Mouse (Mus musculus): ENCODE results near the gene Il5ra. TPM values are rescaled to one million over a fixed set of nuclear protein-coding genes. Genes with fewer than 3 reads are reported as not detected.

The Il5ra gene
- 0.79 and 1.1 TPM in 2 replicates for polyA plus RNA-seq (2012; rRNA removed)

- Histone ChIP-seq H3K36me3 (ENCODE audit: control insufficient read depth, insufficient read depth, low read length) (no peaks in the 10 kb centered on the region), H3K4me3 (ENCODE audit: extremely low read depth, insufficient read depth, insufficient read length) (peak within 1 kb of the TSS; percentile 22), H3K27me3 (ENCODE audit: control insufficient read depth, insufficient read depth, low read length) (no peaks in the 10 kb centered on the region), H3K4me1 (ENCODE audit: control insufficient read depth, insufficient read depth, insufficient read length) (peaks cover 10% of the 10 kb centered on the region), H3K27ac (ENCODE audit: insufficient read depth, low read length) (peak within 1 kb of the TSS; percentile 72)
- DNase-seq (ENCODE audit: low read depth in 1 of 2, low spot score in 2 of 2), result no peak
- WGBS, result 8% methylated on average over 6 of the region's 6 CpGs
- TF ChIP-seq POLR2A (IDR thresholded peaks at IDR 0.05; ENCODE audit: low read depth, low read length) (no peak; the same call in 1 of the 2 replicates), CTCF (IDR thresholded peaks at IDR 0.05; ENCODE audit: extremely low read depth, insufficient read depth, insufficient read length, insufficient replicate concordance) (no peak)
Observed at GRCm38 (mm10) chr6:106748887-106749388, at the start of gene Il5ra. Il5ra (minus strand) TSS chr6:106749037.

- peak overlapping the region; percentile 44 for H3K4me3 ChIP-seq (ENCODE audit: extremely low read depth, insufficient read depth, insufficient read length)
- 37% methylated on average over 13 of the region's 13 CpGs for WGBS
- peaks cover 6% of the 10 kb centered on the region; the same call in 1 of the 2 replicates for H3K4me1 ChIP-seq (ENCODE audit: control insufficient read depth, insufficient read depth, insufficient read length)
- TF ChIP-seq POLR2A (IDR thresholded peaks at IDR 0.05; ENCODE audit: low read depth, low read length), result no peak
- TF ChIP-seq CTCF (IDR thresholded peaks at IDR 0.05; ENCODE audit: extremely low read depth, insufficient read depth, insufficient read length, insufficient replicate concordance), result no peak
- peak overlapping the region; percentile 77 for H3K27ac ChIP-seq (ENCODE audit: insufficient read depth, low read length)
- peaks cover 18% of the 10 kb centered on the region for H3K36me3 ChIP-seq (ENCODE audit: control insufficient read depth, insufficient read depth, low read length)
- H3K27me3 ChIP-seq (ENCODE audit: control insufficient read depth, insufficient read depth, low read length), result no peaks in the 10 kb centered on the region
- peak in 1 of 2 experiments; percentile 19 for DNase-seq (ENCODE audit: low read depth in 1 of 2, low spot score in 2 of 2)
Observed at GRCm38 (mm10) chr6:106794094-106794814, 45.4 kb upstream of the Il5ra start.

GRCm38 (mm10) chr6:106793621-106794020 lies 44.8 kb upstream of the Il5ra start:
- DNase-seq (ENCODE audit: low read depth in 1 of 2, low spot score in 2 of 2), result no peak
- 76% methylated on average over 10 of the region's 10 CpGs for WGBS
- Histone ChIP-seq H3K27ac (ENCODE audit: insufficient read depth, low read length) (peak overlapping the region; percentile 77), H3K4me3 (ENCODE audit: extremely low read depth, insufficient read depth, insufficient read length) (peak overlapping the region; percentile 44), H3K36me3 (ENCODE audit: control insufficient read depth, insufficient read depth, low read length) (peaks cover 21% of the 10 kb centered on the region), H3K4me1 (ENCODE audit: control insufficient read depth, insufficient read depth, insufficient read length) (peaks cover 3% of the 10 kb centered on the region; the same call in 1 of the 2 replicates), H3K27me3 (ENCODE audit: control insufficient read depth, insufficient read depth, low read length) (no peaks in the 10 kb centered on the region)
- TF ChIP-seq POLR2A (IDR thresholded peaks at IDR 0.05; ENCODE audit: low read depth, low read length), result no peak
- TF ChIP-seq CTCF (IDR thresholded peaks at IDR 0.05; ENCODE audit: extremely low read depth, insufficient read depth, insufficient read length, insufficient replicate concordance), result no peak

- H3K27me3 ChIP-seq (ENCODE audit: control insufficient read depth, insufficient read depth, low read length), result no peaks in the 10 kb centered on the region
- TF ChIP-seq POLR2A (IDR thresholded peaks at IDR 0.05; ENCODE audit: low read depth, low read length), result no peak
- TF ChIP-seq CTCF (IDR thresholded peaks at IDR 0.05; ENCODE audit: extremely low read depth, insufficient read depth, insufficient read length, insufficient replicate concordance), result no peak
- peaks cover 21% of the 10 kb centered on the region for H3K36me3 ChIP-seq (ENCODE audit: control insufficient read depth, insufficient read depth, low read length)
- no peak overlapping the region for H3K4me3 ChIP-seq (ENCODE audit: extremely low read depth, insufficient read depth, insufficient read length)
- H3K4me1 ChIP-seq (ENCODE audit: control insufficient read depth, insufficient read depth, insufficient read length), result no peaks in the 10 kb centered on the region
- 66% methylated on average over 7 of the region's 7 CpGs for WGBS
- peak overlapping the region; percentile 14 for H3K27ac ChIP-seq (ENCODE audit: insufficient read depth, low read length)
- DNase-seq (ENCODE audit: low read depth in 1 of 2, low spot score in 2 of 2), result no peak
Observed at GRCm38 (mm10) chr6:106793088-106793487, 44.3 kb upstream of the Il5ra start.

- 80% methylated on average over 5 of the region's 5 CpGs for WGBS
- no peak overlapping the region for H3K4me3 ChIP-seq (ENCODE audit: extremely low read depth, insufficient read depth, insufficient read length)
- no peaks in the 10 kb centered on the region for H3K4me1 ChIP-seq (ENCODE audit: control insufficient read depth, insufficient read depth, insufficient read length)
- H3K36me3 ChIP-seq (ENCODE audit: control insufficient read depth, insufficient read depth, low read length), result peaks cover 22% of the 10 kb centered on the region
- TF ChIP-seq CTCF (IDR thresholded peaks at IDR 0.05; ENCODE audit: extremely low read depth, insufficient read depth, insufficient read length, insufficient replicate concordance) (no peak), POLR2A (IDR thresholded peaks at IDR 0.05; ENCODE audit: low read depth, low read length) (no peak)
- DNase-seq (ENCODE audit: low read depth in 1 of 2, low spot score in 2 of 2), result no peak
- H3K27me3 ChIP-seq (ENCODE audit: control insufficient read depth, insufficient read depth, low read length), result no peaks in the 10 kb centered on the region
- 0 out of 2 replicates have a peak overlapping the region, but pooled peaks have one; percentile 46 for H3K27ac ChIP-seq (ENCODE audit: insufficient read depth, low read length)
Observed at GRCm38 (mm10) chr6:106792486-106792885, 43.6 kb upstream of the Il5ra start.

GRCm38 (mm10) chr6:106791429-106791828 lies 42.6 kb upstream of the Il5ra start:
- no peak for TF ChIP-seq CTCF (IDR thresholded peaks at IDR 0.05; ENCODE audit: extremely low read depth, insufficient read depth, insufficient read length, insufficient replicate concordance)
- no peak for TF ChIP-seq POLR2A (IDR thresholded peaks at IDR 0.05; ENCODE audit: low read depth, low read length)
- Histone ChIP-seq H3K4me3 (ENCODE audit: extremely low read depth, insufficient read depth, insufficient read length) (no peak overlapping the region), H3K27ac (ENCODE audit: insufficient read depth, low read length) (no peak overlapping the region), H3K4me1 (ENCODE audit: control insufficient read depth, insufficient read depth, insufficient read length) (no peaks in the 10 kb centered on the region), H3K27me3 (ENCODE audit: control insufficient read depth, insufficient read depth, low read length) (no peaks in the 10 kb centered on the region), H3K36me3 (ENCODE audit: control insufficient read depth, insufficient read depth, low read length) (peaks cover 25% of the 10 kb centered on the region)
- no peak for DNase-seq (ENCODE audit: low read depth in 1 of 2, low spot score in 2 of 2)
- WGBS, result 69% methylated on average over 8 of the region's 8 CpGs

- H3K4me3 ChIP-seq (ENCODE audit: extremely low read depth, insufficient read depth, insufficient read length), result no peak overlapping the region
- no peaks in the 10 kb centered on the region for H3K4me1 ChIP-seq (ENCODE audit: control insufficient read depth, insufficient read depth, insufficient read length)
- WGBS, result 76% methylated on average over 3 of the region's 3 CpGs
- H3K27me3 ChIP-seq (ENCODE audit: control insufficient read depth, insufficient read depth, low read length), result no peaks in the 10 kb centered on the region
- no peak overlapping the region; the same call in 1 of the 2 replicates for H3K27ac ChIP-seq (ENCODE audit: insufficient read depth, low read length)
- no peak for TF ChIP-seq POLR2A (IDR thresholded peaks at IDR 0.05; ENCODE audit: low read depth, low read length)
- TF ChIP-seq CTCF (IDR thresholded peaks at IDR 0.05; ENCODE audit: extremely low read depth, insufficient read depth, insufficient read length, insufficient replicate concordance), result no peak
- DNase-seq (ENCODE audit: low read depth in 1 of 2, low spot score in 2 of 2), result no peak
- peaks cover 21% of the 10 kb centered on the region for H3K36me3 ChIP-seq (ENCODE audit: control insufficient read depth, insufficient read depth, low read length)
Observed at GRCm38 (mm10) chr6:106787138-106787537, 38.3 kb upstream of the Il5ra start.

All from spleen, adult 2 months (tissue).